Mouse (Mus musculus) myocyte (in vitro differentiated cells): Measurements from ENCODE around the gene Myh7.

ENCODE experiments used
- CEBPB ChIP-seq: IDR thresholded peaks from 2 replicates; pipeline ENCODE4 v1.6.1; 2011; ENCODE audit warnings: mild to moderate bottlenecking, moderate library complexity; ENCODE audit not compliant: poor library complexity, insufficient read depth, severe bottlenecking
- E2F4 ChIP-seq: IDR thresholded peaks from one replicate; pipeline ENCODE4 v1.6.1; 2011; ENCODE audit warnings: mild to moderate bottlenecking, control low read depth, moderate library complexity; ENCODE audit not compliant: insufficient read depth
- POLR2A ChIP-seq: IDR thresholded peaks from one replicate; pipeline ENCODE4 v1.6.1; 2011; ENCODE audit warnings: low read depth, mild to moderate bottlenecking, control low read depth, moderate library complexity; ENCODE audit not compliant: insufficient read length

DNA sequence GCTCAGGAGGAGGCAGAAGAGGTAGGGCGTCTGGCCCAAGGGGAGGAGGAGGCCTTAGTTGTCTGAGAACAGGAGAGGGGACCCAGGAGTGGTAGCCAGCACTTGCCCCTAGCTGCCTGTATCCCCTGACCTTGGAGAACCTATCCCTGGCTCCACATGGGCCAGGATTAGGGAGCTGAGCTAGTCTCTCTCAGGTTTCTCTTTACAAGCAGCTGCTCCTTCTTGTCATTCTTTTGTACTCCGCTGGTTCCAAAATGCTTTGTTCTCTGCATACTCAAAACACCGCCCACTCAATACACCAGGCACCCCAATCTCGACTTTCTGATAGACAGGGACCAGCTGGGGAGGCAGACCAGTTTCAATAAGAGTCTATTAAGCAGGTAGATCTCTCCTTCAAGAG, 2.9 kb upstream of the Myh7 start:
- no peak for TF ChIP-seq POLR2A
- no peak for TF ChIP-seq E2F4
- TF ChIP-seq CEBPB = no peak
